Comparison of ENCODE assay signal across 1 mouse cellular context in the genomic region with DNA sequence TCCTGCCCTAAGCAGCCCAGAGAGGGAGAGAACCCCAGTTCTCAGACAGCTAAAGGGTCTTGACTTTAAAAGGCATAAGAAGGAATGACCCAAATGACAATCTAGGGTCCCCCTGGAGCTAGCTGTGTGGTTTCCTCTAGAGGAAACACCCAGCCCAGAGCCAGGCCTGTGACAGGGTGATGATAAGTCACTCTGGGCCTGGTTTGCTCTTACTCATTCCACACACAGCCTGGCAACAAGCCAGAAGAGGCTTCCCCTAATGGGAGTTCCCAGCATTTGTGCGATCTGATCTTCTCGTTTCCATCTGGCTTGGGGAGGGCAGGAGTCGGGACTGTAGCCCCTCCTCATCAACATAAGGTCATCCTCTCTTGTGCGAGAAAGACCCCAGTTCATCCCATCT.
A peak's percentile ranks its signal among the peaks of the same experiment; 100 is the strongest.
TF ChIP-seq lines count a peak whose summit lies in the region.

No protein-coding gene starts in this region.

TF ChIP-seq in MEL, 35 proteins besides CTCF, POLR2A, EP300 and RAD21 (continued from another document):
- TF ChIP-seq KAT2A (conservative IDR thresholded peaks at IDR 0.05; ENCODE audit: low read depth, low read length), result no peak
- peak; percentile 68 for TF ChIP-seq RCOR1 (IDR thresholded peaks at IDR 0.05; ENCODE audit: low read depth, low read length)
- TF ChIP-seq BHLHE40 (IDR thresholded peaks at IDR 0.05; ENCODE audit: borderline replicate concordance, low read depth, low read length), result no peak
- TF ChIP-seq CHD2 (IDR thresholded peaks at IDR 0.05; ENCODE audit: low read length), result no peak
- TF ChIP-seq USF1 (IDR thresholded peaks at IDR 0.05; ENCODE audit: low read depth, low read length), result no peak
- peak; percentile 82 for TF ChIP-seq TAL1 (IDR thresholded peaks at IDR 0.05; ENCODE audit: low read length)
- TF ChIP-seq ZC3H11A (IDR thresholded peaks at IDR 0.05; ENCODE audit: low read depth, low read length), result no peak
- peak; percentile 89 for TF ChIP-seq TCF12 (IDR thresholded peaks at IDR 0.05; ENCODE audit: low read depth, low read length)
- peak; percentile 87 for TF ChIP-seq GATA1 (IDR thresholded peaks at IDR 0.05; ENCODE audit: low read depth, low read length)
- no peak for TF ChIP-seq UBTF (IDR thresholded peaks at IDR 0.05; ENCODE audit: borderline replicate concordance, insufficient read depth, low read depth, low read length)
